Mouse (Mus musculus): ENCODE results near the gene Spire2.

GRCm38 (mm10) chr8:123352118-123352517 is 19.6 kb downstream of the Spire2 start:
- TF ChIP-seq CTCF (IDR thresholded peaks at IDR 0.05; ENCODE audit: extremely low read depth, insufficient read length, insufficient replicate concordance, low read depth, low read length): no peak
- TF ChIP-seq POLR2A (IDR thresholded peaks at IDR 0.05; ENCODE audit: low read depth, low read length): no peak
